Mouse (Mus musculus): ENCODE measurements around the gene Scn1b. TPM values are rescaled to one million over a fixed set of nuclear protein-coding genes. Genes with fewer than 3 reads are reported as not detected.
A peak's percentile ranks its signal among the peaks of the same experiment; 100 is the strongest.

The Scn1b gene
- total RNA-seq, 2 experiments from 2014 or later = 669 to 714 TPM

- peak; percentile 70 to 87 for DNase-seq (ENCODE audit: low spot score in 2 of 2)
Observed at GRCm38 (mm10) chr7:31117465-31117864, 9.3 kb downstream of the Scn1b start.

GRCm38 (mm10) chr7:31116721-31117145 is 10.1 kb downstream of the Scn1b start:
- no peak for DNase-seq (ENCODE audit: low spot score in 2 of 2)

GRCm38 (mm10) chr7:31115587-31116043 is 11.2 kb downstream of the Scn1b start:
- no peak for DNase-seq (ENCODE audit: low spot score in 2 of 2)

- no peak for DNase-seq (ENCODE audit: low spot score in 2 of 2)
Observed at GRCm38 (mm10) chr7:31115182-31115581, 11.6 kb downstream of the Scn1b start, which contains the start of gene Hpn. Hpn (minus strand) TSS chr7:31115290.

GRCm38 (mm10) chr7:31114646-31115045 is 12.2 kb downstream of the Scn1b start:
- DNase-seq (ENCODE audit: low spot score in 2 of 2) = no peak

- DNase-seq (ENCODE audit: low spot score in 2 of 2) = no peak
Observed at GRCm38 (mm10) chr7:31113800-31114199, 13.0 kb downstream of the Scn1b start.

GRCm38 (mm10) chr7:31112036-31112435 is 14.8 kb downstream of the Scn1b start:
- DNase-seq (ENCODE audit: low spot score in 2 of 2) = no peak

- no peak for DNase-seq (ENCODE audit: low spot score in 2 of 2)
Observed at GRCm38 (mm10) chr7:31110861-31111385, 15.9 kb downstream of the Scn1b start.

GRCm38 (mm10) chr7:31109796-31110195 is 17.0 kb downstream of the Scn1b start:
- DNase-seq (ENCODE audit: low spot score in 2 of 2) = no peak

- no peak for DNase-seq (ENCODE audit: low spot score in 2 of 2)
Observed at GRCm38 (mm10) chr7:31109091-31109490, 17.7 kb downstream of the Scn1b start.

GRCm38 (mm10) chr7:31107781-31108180 is 19.0 kb downstream of the Scn1b start:
- DNase-seq (ENCODE audit: low spot score in 2 of 2) = no peak

- DNase-seq (ENCODE audit: low spot score in 2 of 2) = no peak
Observed at GRCm38 (mm10) chr7:31106166-31106565, 20.6 kb downstream of the Scn1b start.

GRCm38 (mm10) chr7:31105061-31105768 is 21.6 kb downstream of the Scn1b start:
- no peak for DNase-seq (ENCODE audit: low spot score in 2 of 2)

GRCm38 (mm10) chr7:31100786-31101185 is 26.0 kb downstream of the Scn1b start:
- DNase-seq (ENCODE audit: low spot score in 2 of 2) = no peak

GRCm38 (mm10) chr7:31099612-31099982 is 27.2 kb downstream of the Scn1b start:
- DNase-seq (ENCODE audit: low spot score in 2 of 2) = no peak

GRCm38 (mm10) chr7:31098697-31099611 is 27.8 kb downstream of the Scn1b start:
- no peak for DNase-seq (ENCODE audit: low spot score in 2 of 2)

GRCm38 (mm10) chr7:31097583-31098248 is 29.1 kb downstream of the Scn1b start:
- DNase-seq (ENCODE audit: low spot score in 2 of 2) = peak; percentile 78 to 94

- no peak for DNase-seq (ENCODE audit: low spot score in 2 of 2)
Observed at GRCm38 (mm10) chr7:31096892-31097564, 29.8 kb downstream of the Scn1b start.

- no peak for DNase-seq (ENCODE audit: low spot score in 2 of 2)
Observed at GRCm38 (mm10) chr7:31094774-31095501, 31.9 kb downstream of the Scn1b start.

- DNase-seq (ENCODE audit: low spot score in 2 of 2) = no peak
Observed at GRCm38 (mm10) chr7:31089721-31090120, 37.1 kb downstream of the Scn1b start.
